Mouse (Mus musculus): ENCODE measurements around the gene Pcdh15.

GRCm38 (mm10) chr10:74414021-74414420 lies 1314.9 kb downstream of the Pcdh15 start:
- TF ChIP-seq CTCF (IDR thresholded peaks at IDR 0.05; ENCODE audit: borderline replicate concordance, insufficient read depth, low read depth, low read length) (no peak), POLR2A (IDR thresholded peaks at IDR 0.05; ENCODE audit: borderline replicate concordance, insufficient read depth, low read length) (no peak)

All from cerebellum, adult 2 months (tissue).